Mouse (Mus musculus): ENCODE data around the gene Timm17a. TPM values are rescaled to one million over a fixed set of nuclear protein-coding genes. Genes with fewer than 3 reads are reported as not detected.

Gene Timm17a
- polyA plus RNA-seq, 1 experiment from 2014 or later, result 203 TPM

- H3K4me3 ChIP-seq (replicated peaks), result no peak within 1 kb of the TSS
- no peak within 1 kb of the TSS for H3K4me2 ChIP-seq
- WGBS (ENCODE audit: insufficient replicate concordance), result 30% methylated on average over 8 of the region's 8 CpGs
- H3K36me3 ChIP-seq, result no peaks in the 10 kb centered on the region
- no peaks in the 10 kb centered on the region for H3K9me3 ChIP-seq (replicated peaks)
- ATAC-seq (ENCODE audit: low read depth) (no peak), DNase-seq (no peak)
- H3K27me3 ChIP-seq, result peaks cover 46% of the 10 kb centered on the region
- no peak within 1 kb of the TSS for H3K27ac ChIP-seq
- H3K4me1 ChIP-seq (replicated peaks), result no peaks in the 10 kb centered on the region
- H3K9ac ChIP-seq, result no peak within 1 kb of the TSS
Observed at GRCm38 (mm10) chr1:135324571-135324970, 11.0 kb upstream of the Timm17a start, which contains the start of gene Lmod1. TSS of gene Lmod1 (plus strand) at chr1:135324807.

- ATAC-seq (ENCODE audit: low read depth) (no peak), DNase-seq (no peak)
- Histone ChIP-seq H3K9ac (no peak overlapping the region), H3K4me3 (replicated peaks) (no peak overlapping the region), H3K9me3 (replicated peaks) (no peaks in the 10 kb centered on the region), H3K36me3 (no peaks in the 10 kb centered on the region), H3K27ac (no peak overlapping the region), H3K4me1 (replicated peaks) (no peaks in the 10 kb centered on the region), H3K4me2 (no peak overlapping the region), H3K27me3 (peaks cover 46% of the 10 kb centered on the region)
- 67% methylated on average over 7 of the region's 7 CpGs for WGBS (ENCODE audit: insufficient replicate concordance)
Observed at GRCm38 (mm10) chr1:135323367-135323901, 9.9 kb upstream of the Timm17a start.

GRCm38 (mm10) chr1:135312201-135312600 lies 1.4 kb downstream of the Timm17a start:
- Histone ChIP-seq H3K36me3 (peaks cover 29% of the 10 kb centered on the region), H3K27me3 (no peaks in the 10 kb centered on the region), H3K4me3 (replicated peaks) (peak overlapping the region; percentile 88), H3K9me3 (replicated peaks) (no peaks in the 10 kb centered on the region), H3K4me1 (replicated peaks) (peaks cover 30% of the 10 kb centered on the region), H3K4me2 (peak overlapping the region; percentile 82), H3K9ac (peak overlapping the region; percentile 90), H3K27ac (no peak overlapping the region)
- DNase-seq, result no peak
- 80% methylated on average over 4 of the region's 4 CpGs for WGBS (ENCODE audit: insufficient replicate concordance)
- no peak for ATAC-seq (ENCODE audit: low read depth)

- Histone ChIP-seq H3K36me3 (peaks cover 37% of the 10 kb centered on the region), H3K4me3 (replicated peaks) (no peak overlapping the region), H3K27me3 (no peaks in the 10 kb centered on the region), H3K4me1 (replicated peaks) (peaks cover 30% of the 10 kb centered on the region), H3K9me3 (replicated peaks) (no peaks in the 10 kb centered on the region), H3K27ac (no peak overlapping the region), H3K4me2 (0 out of 2 replicates have a peak overlapping the region, but pooled peaks have one; percentile 82), H3K9ac (no peak overlapping the region)
- WGBS (ENCODE audit: insufficient replicate concordance), result 71% methylated on average over 6 of the region's 6 CpGs
- DNase-seq, result no peak
- no peak for ATAC-seq (ENCODE audit: low read depth)
Observed at GRCm38 (mm10) chr1:135311356-135311755, 2.2 kb downstream of the Timm17a start.

- Histone ChIP-seq H3K27ac (no peak overlapping the region), H3K36me3 (peaks cover 14% of the 10 kb centered on the region), H3K4me2 (no peak overlapping the region), H3K9me3 (replicated peaks) (no peaks in the 10 kb centered on the region), H3K4me1 (replicated peaks) (no peaks in the 10 kb centered on the region), H3K9ac (no peak overlapping the region), H3K4me3 (replicated peaks) (no peak overlapping the region), H3K27me3 (no peaks in the 10 kb centered on the region)
- DNase-seq, result no peak
- no peak for ATAC-seq (ENCODE audit: low read depth)
- 75% methylated on average over 5 of the region's 5 CpGs for WGBS (ENCODE audit: insufficient replicate concordance)
Observed at GRCm38 (mm10) chr1:135290908-135291307, 22.7 kb downstream of the Timm17a start.

- no peak overlapping the region for H3K27ac ChIP-seq
- no peak for DNase-seq
- peaks cover 21% of the 10 kb centered on the region for H3K4me1 ChIP-seq (replicated peaks)
- H3K4me3 ChIP-seq (replicated peaks), result no peak overlapping the region
- no peak overlapping the region for H3K9ac ChIP-seq
- ATAC-seq (ENCODE audit: low read depth), result no peak
- no peak overlapping the region for H3K4me2 ChIP-seq
- no peaks in the 10 kb centered on the region for H3K36me3 ChIP-seq
- H3K27me3 ChIP-seq, result no peaks in the 10 kb centered on the region; the same call in 1 of the 2 replicates
- 35% methylated on average over 2 of the region's 2 CpGs for WGBS (ENCODE audit: insufficient replicate concordance)
- no peaks in the 10 kb centered on the region for H3K9me3 ChIP-seq (replicated peaks)
Observed at GRCm38 (mm10) chr1:135286311-135286710, 27.3 kb downstream of the Timm17a start.

GRCm38 (mm10) chr1:135283826-135284291 lies 29.7 kb downstream of the Timm17a start, which contains the start of gene Rnpep:
TSS of gene Rnpep (minus strand) at chr1:135284084.
- DNase-seq (peak; percentile 37), ATAC-seq (ENCODE audit: low read depth) (peak; percentile 78)
- H3K4me3 ChIP-seq (replicated peaks), result peak within 1 kb of the TSS; percentile 69
- H3K9ac ChIP-seq, result peak within 1 kb of the TSS; percentile 73
- under 1% methylated on average over 39 of the region's 39 CpGs for WGBS (ENCODE audit: insufficient replicate concordance)
- H3K9me3 ChIP-seq (replicated peaks), result no peaks in the 10 kb centered on the region
- H3K36me3 ChIP-seq, result 0 out of 2 replicates have a peak, but pooled peaks cover under 1% of the 10 kb centered on the region
- H3K27me3 ChIP-seq, result no peaks in the 10 kb centered on the region; the same call in 1 of the 2 replicates
- peak within 1 kb of the TSS; percentile 88 for H3K4me2 ChIP-seq
- H3K4me1 ChIP-seq (replicated peaks), result peaks cover 21% of the 10 kb centered on the region
- H3K27ac ChIP-seq, result peak within 1 kb of the TSS; percentile 63

- H3K27me3 ChIP-seq, result no peaks in the 10 kb centered on the region; the same call in 1 of the 2 replicates
- H3K27ac ChIP-seq, result peak overlapping the region; percentile 63
- peak; percentile 17 for DNase-seq
- H3K9me3 ChIP-seq (replicated peaks), result no peaks in the 10 kb centered on the region
- peak overlapping the region; percentile 69 for H3K4me3 ChIP-seq (replicated peaks)
- H3K4me1 ChIP-seq (replicated peaks), result peaks cover 21% of the 10 kb centered on the region
- peak; percentile 70 for ATAC-seq (ENCODE audit: low read depth)
- H3K9ac ChIP-seq, result peak overlapping the region; percentile 73
- WGBS (ENCODE audit: insufficient replicate concordance), result under 1% methylated on average over 48 of the region's 48 CpGs
- H3K4me2 ChIP-seq, result peak overlapping the region; percentile 88
- H3K36me3 ChIP-seq, result peaks cover 5% of the 10 kb centered on the region; the same call in 1 of the 2 replicates
Observed at GRCm38 (mm10) chr1:135283287-135283825, 30.2 kb downstream of the Timm17a start.

- H3K36me3 ChIP-seq, result peaks cover 11% of the 10 kb centered on the region; the same call in 1 of the 2 replicates
- H3K27ac ChIP-seq, result peak overlapping the region; percentile 63
- no peaks in the 10 kb centered on the region; the same call in 1 of the 2 replicates for H3K27me3 ChIP-seq
- ATAC-seq (ENCODE audit: low read depth) (no peak), DNase-seq (no peak)
- peak overlapping the region; percentile 69 for H3K4me3 ChIP-seq (replicated peaks)
- H3K4me2 ChIP-seq, result peak overlapping the region; percentile 88
- no peaks in the 10 kb centered on the region for H3K9me3 ChIP-seq (replicated peaks)
- H3K9ac ChIP-seq, result peak overlapping the region; percentile 73
- 8% methylated on average over 13 of the region's 13 CpGs for WGBS (ENCODE audit: insufficient replicate concordance)
- peaks cover 21% of the 10 kb centered on the region for H3K4me1 ChIP-seq (replicated peaks)
Observed at GRCm38 (mm10) chr1:135282536-135283286, 30.9 kb downstream of the Timm17a start.

GRCm38 (mm10) chr1:135281841-135282240 lies 31.7 kb downstream of the Timm17a start:
- Histone ChIP-seq H3K4me2 (peak overlapping the region; percentile 88), H3K4me3 (replicated peaks) (peak overlapping the region; percentile 69; the same call in 1 of the 2 replicates), H3K9ac (no peak overlapping the region), H3K9me3 (replicated peaks) (no peaks in the 10 kb centered on the region), H3K36me3 (peaks cover 17% of the 10 kb centered on the region), H3K27me3 (no peaks in the 10 kb centered on the region; the same call in 1 of the 2 replicates), H3K4me1 (replicated peaks) (peaks cover 21% of the 10 kb centered on the region), H3K27ac (no peak overlapping the region)
- DNase-seq (no peak), ATAC-seq (ENCODE audit: low read depth) (no peak)
- WGBS (ENCODE audit: insufficient replicate concordance), result 87% methylated on average over 17 of the region's 17 CpGs

GRCm38 (mm10) chr1:135280646-135281045 lies 32.9 kb downstream of the Timm17a start:
- no peak for ATAC-seq (ENCODE audit: low read depth)
- Histone ChIP-seq H3K9me3 (replicated peaks) (no peaks in the 10 kb centered on the region), H3K27me3 (no peaks in the 10 kb centered on the region; the same call in 1 of the 2 replicates), H3K36me3 (peaks cover 27% of the 10 kb centered on the region), H3K4me1 (replicated peaks) (peaks cover 21% of the 10 kb centered on the region), H3K9ac (no peak overlapping the region), H3K4me3 (replicated peaks) (no peak overlapping the region), H3K27ac (no peak overlapping the region), H3K4me2 (no peak overlapping the region)
- DNase-seq, result no peak
- 82% methylated on average over 9 of the region's 9 CpGs for WGBS (ENCODE audit: insufficient replicate concordance)

Data from liver, embryonic 13.5 days (tissue).